Mouse (Mus musculus) myocyte (in vitro differentiated cells): ENCODE results near the gene Mrpl34. TPM values are rescaled to one million over a fixed set of nuclear protein-coding genes. Genes with fewer than 3 reads are reported as not detected.

Experiments used
- H3K27me3 ChIP-seq: one replicate; pipeline ENCODE4 v1.6.1; 2011; ENCODE audit not compliant: control insufficient read depth, insufficient read depth, insufficient read length
- H3K36me3 ChIP-seq: one replicate; pipeline ENCODE4 v1.6.1; 2011; ENCODE audit not compliant: control insufficient read depth, insufficient read depth
- H3K4me2 ChIP-seq: one replicate; pipeline ENCODE4 v1.6.1; 2011; ENCODE audit warnings: low read depth, control low read depth
- H3K4me3 ChIP-seq: one replicate; pipeline ENCODE4 v1.5.1; 2011; ENCODE audit warnings: mild to moderate bottlenecking, control low read depth, moderate library complexity
- H3K79me2 ChIP-seq: one replicate; pipeline ENCODE4 v1.6.1; 2011; ENCODE audit not compliant: control insufficient read depth, insufficient read depth
- H3ac ChIP-seq: one replicate; pipeline ENCODE4 v1.6.1; 2011; ENCODE audit not compliant: control insufficient read depth, insufficient read length
- CEBPB ChIP-seq: IDR thresholded peaks from 2 replicates; pipeline ENCODE4 v1.6.1; 2011; ENCODE audit warnings: mild to moderate bottlenecking, moderate library complexity; ENCODE audit not compliant: poor library complexity, insufficient read depth, severe bottlenecking
- E2F4 ChIP-seq: IDR thresholded peaks from one replicate; pipeline ENCODE4 v1.6.1; 2011; ENCODE audit warnings: mild to moderate bottlenecking, control low read depth, moderate library complexity; ENCODE audit not compliant: insufficient read depth
- MAX ChIP-seq: IDR thresholded peaks from one replicate; pipeline ENCODE4 v1.6.1; 2011; ENCODE audit warnings: low read depth, mild to moderate bottlenecking, control low read depth
- MYOD1 ChIP-seq, 3 experiments: IDR thresholded peaks; one replicate each; pipeline ENCODE4 v1.6.1; 2011; ENCODE audit warnings: control low read depth in 2 of 3, low read depth in 2 of 3, mild to moderate bottlenecking in 2 of 3, moderate library complexity in 1 of 3; ENCODE audit not compliant: insufficient read length in 2 of 3, control insufficient read depth in 1 of 3
- MYOG ChIP-seq, 3 experiments: IDR thresholded peaks; one replicate each; pipeline ENCODE4 v1.6.1; 2011; ENCODE audit warnings: control low read depth in 2 of 3, low read depth in 2 of 3, mild to moderate bottlenecking in 2 of 3; ENCODE audit not compliant: insufficient read length in 2 of 3, control insufficient read depth in 1 of 3, insufficient read depth in 1 of 3
- POLR2A ChIP-seq: IDR thresholded peaks from one replicate; pipeline ENCODE4 v1.6.1; 2011; ENCODE audit warnings: low read depth, mild to moderate bottlenecking, control low read depth, moderate library complexity; ENCODE audit not compliant: insufficient read length
- POLR2AphosphoS2 ChIP-seq: IDR thresholded peaks from one replicate; pipeline ENCODE4 v1.6.1; 2011; ENCODE audit warnings: low read depth, control low read depth; ENCODE audit not compliant: insufficient read length
- REST ChIP-seq: IDR thresholded peaks from one replicate; pipeline ENCODE4 v1.6.1; 2011; ENCODE audit warnings: mild to moderate bottlenecking, control low read depth, moderate library complexity; ENCODE audit not compliant: insufficient read depth, insufficient read length
- SRF ChIP-seq: IDR thresholded peaks from one replicate; pipeline ENCODE4 v1.6.1; 2011; ENCODE audit warnings: low read depth; ENCODE audit not compliant: control insufficient read depth, insufficient read length
- TCF12 ChIP-seq: IDR thresholded peaks from one replicate; pipeline ENCODE4 v1.6.1; 2011; ENCODE audit warnings: mild to moderate bottlenecking, control low read depth; ENCODE audit not compliant: poor library complexity, insufficient read depth, severe bottlenecking
- TCF3 ChIP-seq: IDR thresholded peaks from one replicate; pipeline ENCODE4 v1.6.1; 2011; ENCODE audit warnings: low read depth, control low read depth; ENCODE audit not compliant: insufficient read length
- USF1 ChIP-seq: IDR thresholded peaks from one replicate; pipeline ENCODE4 v1.6.1; 2011; ENCODE audit warnings: low read depth, mild to moderate bottlenecking, control low read depth, moderate library complexity
- polyA plus RNA-seq: library from polyadenylated mRNA; unstranded; fragments of >200 nt; fragmentation: generic; extraction: Trizol; gene quantifications from one replicate; pipeline ENCODE4 v1.2.1, GENCODE M21; 2012; ENCODE audit warnings: missing spikeins

The Mrpl34 gene
- polyA plus RNA-seq, 1 experiment = 79.0 TPM

- Histone ChIP-seq H3ac (no peak overlapping the region), H3K27me3 (peaks cover 35% of the 10 kb centered on the region)
- TF ChIP-seq TCF12 = no peak
- TF ChIP-seq MYOD1 (IDR thresholded peaks at IDR 0.05; ENCODE audit: control insufficient read depth in 1 of 3, insufficient read length in 2 of 3, low read depth in 2 of 3) = no peak
- TF ChIP-seq MAX = no peak
- no peak for TF ChIP-seq TCF3
- no peak for TF ChIP-seq REST
- no peak for TF ChIP-seq POLR2AphosphoS2
- TF ChIP-seq USF1 = no peak
- no peak for TF ChIP-seq POLR2A
- TF ChIP-seq CEBPB = no peak
- no peak for TF ChIP-seq E2F4
- no peak for TF ChIP-seq SRF
- TF ChIP-seq MYOG (IDR thresholded peaks at IDR 0.05; ENCODE audit: control insufficient read depth in 1 of 3, insufficient read depth in 1 of 3, insufficient read length in 2 of 3, low read depth in 2 of 3) = no peak
These were observed 41.2 kb downstream of the Mrpl34 start for GRCm38 (mm10) chr8:71505979-71506378.

GRCm38 (mm10) chr8:71507589-71508104 is 42.9 kb downstream of the Mrpl34 start:
- Histone ChIP-seq H3K79me2 (no peaks in the 10 kb centered on the region), H3ac (no peak overlapping the region), H3K36me3 (no peaks in the 10 kb centered on the region), H3K4me3 (no peak overlapping the region), H3K4me2 (peak overlapping the region; percentile 62), H3K27me3 (peaks cover 45% of the 10 kb centered on the region)
- no peak for TF ChIP-seq SRF
- TF ChIP-seq MYOG (IDR thresholded peaks at IDR 0.05; ENCODE audit: control insufficient read depth in 1 of 3, insufficient read depth in 1 of 3, insufficient read length in 2 of 3, low read depth in 2 of 3) = no peak
- TF ChIP-seq TCF3 = no peak
- no peak for TF ChIP-seq USF1
- TF ChIP-seq POLR2A = no peak
- no peak for TF ChIP-seq MAX

More at GRCm38 (mm10) chr8:71505979-71506378, 41.2 kb downstream of the Mrpl34 start:
- no peak overlapping the region for H3K4me3 ChIP-seq
- no peaks in the 10 kb centered on the region for H3K79me2 ChIP-seq
- no peaks in the 10 kb centered on the region for H3K36me3 ChIP-seq
- H3K4me2 ChIP-seq = no peak overlapping the region

GRCm38 (mm10) chr8:71509316-71509715 is 44.6 kb downstream of the Mrpl34 start:
- peak; percentile 31 for TF ChIP-seq USF1
- TF ChIP-seq POLR2A = no peak
- no peak overlapping the region for H3ac ChIP-seq
- H3K4me2 ChIP-seq = no peak overlapping the region
- H3K36me3 ChIP-seq = no peaks in the 10 kb centered on the region
- H3K79me2 ChIP-seq = no peaks in the 10 kb centered on the region
- no peak overlapping the region for H3K4me3 ChIP-seq
- H3K27me3 ChIP-seq = peaks cover 45% of the 10 kb centered on the region

GRCm38 (mm10) chr8:71511644-71512043 is 46.9 kb downstream of the Mrpl34 start, which contains the start of gene Plvap:
Gene Plvap, minus strand, starts transcription at chr8:71511752.
- H3K4me3 ChIP-seq = no peak within 1 kb of the TSS
- no peak within 1 kb of the TSS for H3ac ChIP-seq
- TF ChIP-seq REST (no peak), POLR2A (no peak), TCF3 (no peak), SRF (no peak), CEBPB (no peak), MYOG (IDR thresholded peaks at IDR 0.05; ENCODE audit: control insufficient read depth in 1 of 3, insufficient read depth in 1 of 3, insufficient read length in 2 of 3, low read depth in 2 of 3) (no peak), USF1 (no peak), MYOD1 (IDR thresholded peaks at IDR 0.05; ENCODE audit: control insufficient read depth in 1 of 3, insufficient read length in 2 of 3, low read depth in 2 of 3) (no peak), TCF12 (no peak), E2F4 (no peak), MAX (no peak), POLR2AphosphoS2 (no peak)
- H3K79me2 ChIP-seq = no peaks in the 10 kb centered on the region
- peaks cover 45% of the 10 kb centered on the region for H3K27me3 ChIP-seq
- no peak within 1 kb of the TSS for H3K4me2 ChIP-seq
- H3K36me3 ChIP-seq = no peaks in the 10 kb centered on the region

- TF ChIP-seq MYOG (IDR thresholded peaks at IDR 0.05; ENCODE audit: control insufficient read depth in 1 of 3, insufficient read depth in 1 of 3, insufficient read length in 2 of 3, low read depth in 2 of 3) (no peak), TCF3 (no peak), POLR2AphosphoS2 (no peak), POLR2A (no peak), USF1 (no peak), TCF12 (no peak), SRF (no peak), MAX (no peak), CEBPB (no peak)
- no peaks in the 10 kb centered on the region for H3K36me3 ChIP-seq
- H3K4me2 ChIP-seq = no peak overlapping the region
- no peaks in the 10 kb centered on the region for H3K79me2 ChIP-seq
- H3ac ChIP-seq = no peak overlapping the region
- H3K4me3 ChIP-seq = no peak overlapping the region
- peaks cover 30% of the 10 kb centered on the region for H3K27me3 ChIP-seq
These were observed 48.4 kb downstream of the Mrpl34 start for GRCm38 (mm10) chr8:71513018-71513754.
